Mouse (Mus musculus) inflammation-experienced regulatory T-cells, adult 6 months (primary cell): Measurements from ENCODE around the gene Fbxl7. TPM values are rescaled to one million over a fixed set of nuclear protein-coding genes. Genes with fewer than 3 reads are reported as not detected.

Experiments
- ATAC-seq: one replicate; pipeline ENCODE4 v1.8.0; 2017
- polyA plus RNA-seq, 3 experiments: library from polyadenylated mRNA; unstranded; fragments of 100-300 nt; shearing (Covaris generic); gene quantifications; one replicate each; pipeline ENCODE4 v1.2.1; 2017

The Fbxl7 gene
- polyA plus RNA-seq, 3 experiments from 2014 or later = 0.19 to 0.79 TPM; not detected in 1

GRCm38 (mm10) chr15:26688472-26689104, 206.8 kb downstream of the Fbxl7 start:
- no peak for ATAC-seq

DNA sequence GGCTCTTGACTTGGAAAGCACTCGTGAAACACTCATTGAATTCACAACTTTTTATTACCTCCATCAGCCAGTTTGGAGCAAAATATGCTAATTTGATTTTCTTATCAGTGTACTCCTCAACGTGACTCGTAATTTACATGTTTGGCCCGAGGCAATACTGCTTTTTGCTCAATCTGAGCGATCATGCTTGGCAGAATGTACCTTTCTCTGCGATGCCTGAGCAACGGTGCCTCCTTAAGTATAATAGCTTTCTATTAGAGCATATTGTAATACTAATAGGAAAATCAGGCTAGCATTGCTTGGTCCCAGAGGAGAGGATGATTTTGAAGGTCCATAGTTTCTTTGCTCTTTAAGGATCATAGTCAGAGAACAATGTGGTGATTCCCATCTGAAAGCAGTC, 207.7 kb downstream of the Fbxl7 start:
- no peak for ATAC-seq

GRCm38 (mm10) chr15:26682279-26682678, 213.1 kb downstream of the Fbxl7 start:
- no peak for ATAC-seq

DNA sequence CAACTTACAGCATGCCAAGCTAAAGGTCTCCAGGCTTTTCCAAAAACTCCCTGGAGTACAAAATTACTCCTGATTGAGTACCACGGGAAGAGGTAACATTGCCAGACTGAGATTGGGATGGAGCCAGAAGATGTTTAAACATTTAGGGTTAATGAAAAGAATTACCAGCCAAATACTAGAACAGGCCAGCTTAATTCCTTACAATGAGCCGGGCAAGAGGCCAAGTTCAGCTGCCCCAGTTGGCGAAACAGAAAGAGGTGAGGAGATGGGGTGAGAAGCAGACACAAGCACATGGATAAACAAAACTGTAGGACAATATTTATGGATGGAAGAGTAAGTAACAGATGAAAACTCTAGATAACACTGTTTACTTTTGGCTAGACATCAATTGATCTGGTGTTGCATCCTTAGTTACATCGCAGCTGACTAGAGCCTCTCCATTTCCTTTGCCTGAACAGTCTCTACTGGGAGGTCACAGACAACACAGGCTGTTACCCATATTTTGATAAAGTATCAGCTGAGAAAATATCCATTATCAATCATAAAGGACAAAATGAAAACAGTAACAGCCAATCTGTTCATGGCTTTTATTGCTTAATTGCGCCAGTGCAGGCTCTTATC, 222.0 kb downstream of the Fbxl7 start:
- ATAC-seq = no peak

DNA sequence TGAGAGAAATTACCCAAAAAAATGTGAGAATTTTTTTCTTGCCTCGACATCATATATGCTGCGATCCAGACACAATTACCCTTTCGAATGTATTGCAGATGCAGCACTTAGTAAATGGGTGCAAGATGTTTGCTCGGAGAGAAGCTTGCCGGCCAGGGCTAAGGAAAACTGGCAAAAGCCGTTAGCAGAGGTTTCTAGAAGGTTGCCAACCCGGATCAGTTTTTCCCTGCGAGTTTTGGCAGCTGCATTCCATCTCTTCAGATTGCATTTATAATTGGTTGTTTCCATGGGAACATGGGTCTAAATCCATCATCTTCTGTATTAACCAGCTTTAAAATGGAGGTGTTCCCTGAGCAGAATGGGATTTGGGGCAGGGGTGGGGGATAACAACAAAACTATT, 240.4 kb downstream of the Fbxl7 start:
- no peak for ATAC-seq

DNA sequence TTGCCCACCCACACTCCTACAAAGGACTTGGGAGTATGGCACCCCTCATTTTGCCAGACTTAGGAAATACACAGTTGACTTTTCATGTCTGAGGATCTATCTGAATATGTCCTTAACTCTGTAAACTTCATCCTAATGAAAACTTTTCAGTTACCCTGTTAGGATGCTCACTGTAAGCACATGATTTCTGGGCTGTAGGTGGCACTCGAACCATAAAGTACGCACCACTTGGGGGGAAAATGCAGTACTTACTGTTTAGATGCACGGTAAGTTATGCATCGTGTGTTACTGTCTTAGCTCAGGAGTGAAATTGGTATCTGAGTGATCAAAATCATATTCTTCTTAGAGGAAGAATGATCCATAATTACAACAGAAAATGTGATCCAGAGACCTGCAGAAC, 252.8 kb downstream of the Fbxl7 start:
- no peak for ATAC-seq

- no peak for ATAC-seq
These were observed 255.7 kb downstream of the Fbxl7 start for GRCm38 (mm10) chr15:26639726-26640125.

DNA sequence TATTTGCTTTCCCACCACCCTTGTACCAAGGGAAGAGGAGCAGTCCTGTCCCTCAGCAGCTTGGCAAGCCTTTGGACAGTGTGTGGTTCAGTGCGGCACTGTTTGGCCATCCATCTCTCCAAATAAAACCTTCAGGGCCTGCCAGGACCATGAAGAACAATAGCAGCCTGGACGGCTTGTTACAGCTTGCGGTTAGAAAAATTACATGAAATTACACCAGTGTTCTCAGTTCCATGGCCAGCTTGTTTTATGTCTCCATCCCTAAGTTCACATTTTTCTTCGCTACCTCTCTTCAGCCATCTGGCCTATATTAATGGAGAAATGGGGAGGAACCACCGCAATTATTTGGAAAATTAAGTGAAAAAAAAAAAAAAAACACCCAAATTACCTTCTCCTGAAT, 259.8 kb downstream of the Fbxl7 start:
- ATAC-seq = no peak

GRCm38 (mm10) chr15:26628181-26628580, 267.2 kb downstream of the Fbxl7 start:
- ATAC-seq = no peak

- ATAC-seq = no peak
These were observed 272.1 kb downstream of the Fbxl7 start for GRCm38 (mm10) chr15:26623242-26623641.

GRCm38 (mm10) chr15:26620279-26620678, 275.1 kb downstream of the Fbxl7 start:
- no peak for ATAC-seq

- ATAC-seq = no peak
These were observed 276.2 kb downstream of the Fbxl7 start for GRCm38 (mm10) chr15:26619221-26619620.

DNA sequence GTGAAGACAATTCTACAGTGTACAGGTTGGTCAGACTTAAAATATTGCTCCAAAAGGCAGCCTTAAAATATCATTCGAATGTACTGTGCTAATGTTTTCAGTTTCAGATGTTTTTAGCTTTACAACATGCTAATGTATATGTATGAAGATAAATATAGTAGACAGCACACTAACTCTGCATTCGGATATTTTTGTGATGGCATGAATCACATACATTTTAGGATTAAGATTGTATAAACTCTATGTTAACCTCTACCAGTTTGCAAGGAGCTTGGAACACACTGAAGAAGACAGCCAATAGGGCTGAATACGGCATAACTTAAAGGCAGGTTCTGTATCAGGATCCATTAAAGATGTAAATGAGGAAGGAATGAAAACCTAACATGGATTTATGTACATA, 299.1 kb downstream of the Fbxl7 start:
- ATAC-seq = no peak

GRCm38 (mm10) chr15:26579947-26580709, 315.3 kb downstream of the Fbxl7 start:
- no peak for ATAC-seq

- no peak for ATAC-seq
These were observed 316.9 kb downstream of the Fbxl7 start for GRCm38 (mm10) chr15:26578500-26578899.

DNA sequence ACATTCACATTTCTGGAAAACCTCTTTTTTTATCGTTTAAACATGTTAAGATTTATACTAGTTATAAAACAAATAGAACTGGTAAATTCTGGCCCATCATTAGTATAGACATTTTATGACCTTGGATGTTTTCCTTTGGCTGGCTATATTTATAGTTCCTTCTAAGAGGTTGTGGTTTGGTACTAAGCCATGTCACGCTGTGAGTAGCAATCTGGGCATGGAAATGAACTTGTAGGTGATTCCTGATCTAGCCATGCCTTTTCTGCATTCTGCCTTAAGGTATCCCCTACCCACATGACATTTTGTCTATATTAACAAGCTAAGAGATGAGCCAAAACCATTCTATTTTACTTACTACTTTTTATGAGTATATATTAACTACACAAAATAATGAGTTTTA, 329.3 kb downstream of the Fbxl7 start:
- no peak for ATAC-seq

- no peak for ATAC-seq
These were observed 341.8 kb downstream of the Fbxl7 start for GRCm38 (mm10) chr15:26553620-26554019.

DNA sequence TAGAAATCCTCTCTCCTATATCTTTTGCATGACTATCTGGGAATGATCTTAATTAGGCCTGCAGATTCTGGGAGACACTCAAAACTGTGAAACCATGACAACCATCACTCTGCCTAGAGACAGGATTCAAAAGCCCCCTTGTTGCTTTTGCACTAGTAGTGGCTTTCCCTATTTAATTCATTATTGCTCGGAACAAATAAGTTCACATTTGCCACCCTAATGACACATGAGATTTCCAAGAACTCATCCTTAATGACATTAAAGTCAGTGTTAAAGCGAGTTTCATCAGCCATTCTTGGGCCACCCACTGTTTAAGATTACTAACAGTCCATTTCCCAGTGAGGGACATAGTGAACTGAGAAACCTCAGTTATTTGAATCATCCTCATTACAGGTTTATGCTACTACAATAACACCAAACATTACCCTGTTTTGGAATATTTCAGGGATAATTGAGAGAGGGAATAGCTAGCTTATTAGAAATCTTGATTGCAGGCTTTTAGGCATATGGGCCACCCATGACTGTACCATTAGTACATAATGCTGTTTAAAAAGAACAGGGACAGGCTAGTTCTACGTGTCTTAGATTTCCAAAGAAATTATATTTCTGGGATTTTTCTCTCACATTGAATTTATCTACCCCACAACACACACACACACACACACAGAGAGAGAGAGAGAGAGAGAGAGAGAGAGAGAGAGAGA, 361.2 kb downstream of the Fbxl7 start:
- ATAC-seq = no peak

DNA sequence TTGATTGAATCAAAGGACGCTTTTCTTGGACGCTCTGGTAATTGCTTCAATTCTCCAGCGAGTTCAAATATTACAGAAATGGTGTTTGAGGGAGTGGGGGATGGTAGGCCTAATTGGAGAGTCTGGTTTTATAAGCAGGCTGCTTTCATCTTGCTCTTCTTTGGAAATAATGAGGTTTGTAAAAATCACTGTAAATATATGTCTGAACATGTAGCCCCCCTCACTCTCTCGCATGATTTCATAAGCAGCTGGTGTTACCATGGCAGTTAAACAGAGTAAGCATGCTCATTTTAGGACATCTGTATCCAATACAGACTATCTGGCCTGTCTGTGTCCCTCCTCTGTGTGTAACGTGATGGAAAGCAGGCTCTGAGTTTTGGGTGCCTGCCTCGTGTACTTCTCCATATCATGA, 376.2 kb downstream of the Fbxl7 start:
- no peak for ATAC-seq

DNA sequence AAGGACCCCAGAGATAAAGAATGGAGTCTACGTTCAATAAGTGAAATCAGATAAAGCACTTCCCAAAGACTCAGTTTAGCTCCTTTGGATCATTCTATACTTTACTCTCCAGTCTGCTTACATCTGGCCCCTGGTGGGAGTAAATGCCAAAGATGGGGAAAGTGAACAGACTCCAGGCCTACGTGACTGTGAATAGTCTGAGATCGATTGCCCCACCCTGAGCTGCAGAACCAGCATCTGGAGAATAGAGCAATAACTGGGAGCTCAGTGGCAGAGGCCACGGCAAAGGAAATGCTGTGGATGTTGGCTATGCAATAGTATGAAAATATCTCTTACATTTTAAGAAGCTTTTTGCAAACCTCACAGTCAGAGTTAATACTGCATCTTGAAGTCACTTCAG, 394.4 kb downstream of the Fbxl7 start:
- no peak for ATAC-seq
